Mouse (Mus musculus) spleen, adult 2 months (tissue): ENCODE measurements around the gene Dek. TPM values are rescaled to one million over a fixed set of nuclear protein-coding genes. Genes with fewer than 3 reads are reported as not detected.

Experiments
- DNase-seq, 2 experiments: peaks; one replicate each; pipeline versions ENCODE4 v3.0.0 to v3.0.0-alpha.2; 2012 to 2021; ENCODE audit warnings: low spot score in 2 of 2, low read depth in 1 of 2
- H3K27ac ChIP-seq: fragments of 200-500 bp; 2 replicates; pipeline ENCODE4 v1.5.1; 2012; ENCODE audit warnings: low read length, inconsistent platforms; ENCODE audit not compliant: insufficient read depth
- H3K27me3 ChIP-seq: fragments of 200-500 bp; 2 replicates; pipeline ENCODE4 v1.6.1; 2012; ENCODE audit warnings: mild to moderate bottlenecking, moderate library complexity, low read length, inconsistent platforms; ENCODE audit not compliant: control insufficient read depth, insufficient read depth
- H3K36me3 ChIP-seq: fragments of 200-500 bp; 2 replicates; pipeline ENCODE4 v1.6.1; 2012; ENCODE audit warnings: mild to moderate bottlenecking, low read length, inconsistent platforms; ENCODE audit not compliant: control insufficient read depth, insufficient read depth
- H3K4me1 ChIP-seq: fragments of 200-500 bp; 2 replicates; pipeline ENCODE4 v1.6.1; 2011; ENCODE audit warnings: inconsistent platforms; ENCODE audit not compliant: control insufficient read depth, insufficient read depth, insufficient read length
- H3K4me3 ChIP-seq: fragments of 200-500 bp; 2 replicates; pipeline ENCODE4 v1.5.1; 2011; ENCODE audit warnings: mild to moderate bottlenecking, inconsistent platforms; ENCODE audit not compliant: insufficient read depth, insufficient read length; ENCODE audit errors: extremely low read depth
- CTCF ChIP-seq: fragments of 200-500 bp; IDR thresholded peaks from 2 replicates; pipeline ENCODE4 v1.5.1; 2011; ENCODE audit warnings: mild to moderate bottlenecking, inconsistent platforms; ENCODE audit not compliant: insufficient read depth, insufficient read length, insufficient replicate concordance; ENCODE audit errors: extremely low read depth
- POLR2A ChIP-seq: fragments of 200-500 bp; IDR thresholded peaks from 2 replicates; pipeline ENCODE4 v1.6.1; 2011; ENCODE audit warnings: low read depth, low read length, inconsistent platforms
- WGBS: fragments of 180-500 bp; shearing (Covaris S2); methylation state at CpG from one replicate; pipeline ENCODE4 v1.1.7; 2018; 5-methylcytosine and 5-hydroxymethylcytosine counted together
- polyA plus RNA-seq: library from polyadenylated mRNA; depleted of rRNA; stranded (reverse); fragments of >200 nt; gene quantifications from 2 replicates; pipeline ENCODE4 v1.2.3, GENCODE M21; 2012

Gene Dek
- polyA plus RNA-seq, 1 experiment = 37.8 TPM

DNA sequence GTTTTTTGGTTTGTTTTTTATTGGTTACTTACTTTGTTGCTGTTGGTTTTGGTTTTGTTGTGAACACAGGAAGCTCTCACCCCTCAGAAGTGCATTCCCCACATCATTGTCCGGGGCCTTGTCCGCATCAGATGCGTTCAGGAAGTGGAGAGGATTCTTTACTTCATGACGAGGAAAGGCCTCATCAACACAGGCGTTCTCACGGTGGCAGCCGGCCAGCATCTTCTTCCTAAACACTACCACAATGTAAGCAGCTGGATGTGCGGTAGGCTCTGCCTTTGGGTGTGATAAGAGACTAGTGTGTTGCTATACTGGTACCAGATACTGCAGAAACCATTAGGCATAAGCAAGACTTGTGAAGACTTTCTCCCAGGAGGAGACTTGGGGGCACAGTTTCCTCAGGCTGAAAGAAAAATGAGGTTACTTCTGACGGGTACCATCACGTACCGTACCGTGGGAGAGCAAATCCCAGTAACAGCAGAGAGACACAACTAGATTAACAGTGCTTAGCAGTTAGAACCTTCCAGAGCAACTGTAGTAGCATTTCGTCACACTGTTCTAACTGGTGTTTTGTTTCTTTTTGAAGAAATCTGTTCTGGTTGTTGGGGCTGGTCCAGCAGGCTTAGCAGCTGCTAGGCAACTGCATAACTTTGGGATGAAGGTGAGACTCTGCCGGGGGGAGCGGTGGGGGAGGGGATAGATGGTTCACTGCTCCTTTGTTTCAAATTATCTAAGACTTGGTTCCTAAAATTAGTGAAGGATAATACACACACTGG, 41.8 kb downstream of the Dek start:
- Histone ChIP-seq H3K27me3 (no peaks in the 10 kb centered on the region), H3K4me3 (no peak overlapping the region), H3K4me1 (no peaks in the 10 kb centered on the region), H3K27ac (no peak overlapping the region), H3K36me3 (peaks cover 29% of the 10 kb centered on the region)
- no peak for DNase-seq
- WGBS = 83% methylated on average over 15 of the region's 15 CpGs
- TF ChIP-seq POLR2A (no peak), CTCF (no peak)

DNA sequence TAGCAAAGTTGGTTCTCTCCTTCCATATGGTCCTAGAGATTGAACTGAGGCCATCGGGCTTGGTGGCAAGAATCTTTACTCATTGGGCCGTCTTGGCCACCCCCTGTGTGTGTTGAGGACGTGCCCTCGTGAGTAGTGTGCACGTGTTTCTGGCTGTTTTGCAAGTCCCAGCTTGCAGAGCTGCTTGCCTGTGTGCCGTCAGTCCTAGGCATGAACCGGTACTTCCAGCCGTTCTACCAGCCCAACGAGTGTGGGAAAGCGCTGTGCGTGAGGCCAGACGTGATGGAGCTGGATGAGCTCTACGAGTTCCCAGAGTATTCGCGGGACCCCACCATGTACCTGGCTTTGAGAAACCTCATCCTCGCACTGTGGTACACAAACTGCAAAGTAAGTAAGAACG, 43.2 kb downstream of the Dek start:
- DNase-seq = no peak
- Histone ChIP-seq H3K4me3 (no peak overlapping the region), H3K4me1 (no peaks in the 10 kb centered on the region), H3K27ac (no peak overlapping the region), H3K27me3 (no peaks in the 10 kb centered on the region), H3K36me3 (peaks cover 29% of the 10 kb centered on the region)
- WGBS = 97% methylated on average over 17 of the region's 17 CpGs
- TF ChIP-seq CTCF (no peak), POLR2A (no peak)

DNA sequence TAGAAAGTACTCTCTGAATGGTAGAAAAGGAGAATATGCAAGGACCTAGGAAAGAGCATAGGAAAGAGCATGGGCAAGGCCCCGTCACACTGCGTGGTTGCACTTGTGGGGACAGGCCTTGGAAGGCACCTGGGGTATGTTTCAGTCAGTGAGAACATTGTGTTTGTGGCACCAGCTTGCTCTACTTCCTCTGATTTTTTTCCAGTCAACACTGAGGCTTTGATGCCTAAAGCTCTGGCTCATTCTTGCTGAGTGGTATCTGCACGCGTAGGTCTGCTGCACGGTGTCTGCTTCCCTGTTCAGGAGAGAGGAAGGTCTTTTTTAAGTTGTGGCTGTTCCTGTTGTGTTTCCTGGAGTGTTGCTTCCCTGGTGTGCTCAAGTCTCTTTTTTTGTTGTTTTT, 49.2 kb downstream of the Dek start:
- no peak overlapping the region for H3K4me3 ChIP-seq
- peaks cover 22% of the 10 kb centered on the region for H3K36me3 ChIP-seq
- no peaks in the 10 kb centered on the region for H3K4me1 ChIP-seq
- H3K27ac ChIP-seq = no peak overlapping the region
- H3K27me3 ChIP-seq = no peaks in the 10 kb centered on the region
- no peak for DNase-seq
- TF ChIP-seq CTCF (no peak), POLR2A (no peak)
- WGBS = 66% methylated on average over 5 of the region's 5 CpGs

DNA sequence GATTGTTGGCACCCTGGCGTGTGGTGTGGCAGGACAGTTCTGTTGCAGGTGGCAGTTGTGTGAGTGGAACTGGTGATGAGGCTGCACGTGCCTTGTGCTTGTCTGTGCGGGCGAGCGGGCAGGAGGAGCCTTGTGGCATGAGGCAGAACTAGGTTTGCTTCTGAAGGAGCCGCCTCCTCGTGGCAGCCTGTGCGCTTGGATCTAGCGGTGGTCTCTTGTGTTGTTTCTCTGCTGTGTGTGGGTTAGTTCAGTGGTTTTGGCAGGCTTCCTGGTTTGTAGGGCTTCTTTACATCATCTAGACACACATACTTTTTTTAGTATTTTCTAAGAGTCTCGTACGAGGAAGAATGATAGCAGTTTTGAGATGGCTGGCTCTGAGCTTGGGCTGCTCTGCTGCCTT, 49.9 kb downstream of the Dek start:
- H3K27ac ChIP-seq = no peak overlapping the region
- 33% methylated on average over 11 of the region's 11 CpGs for WGBS
- no peak overlapping the region for H3K4me3 ChIP-seq
- H3K27me3 ChIP-seq = no peaks in the 10 kb centered on the region
- H3K36me3 ChIP-seq = peaks cover 24% of the 10 kb centered on the region
- DNase-seq = no peak
- TF ChIP-seq POLR2A (no peak), CTCF (no peak)
- H3K4me1 ChIP-seq = no peaks in the 10 kb centered on the region

DNA sequence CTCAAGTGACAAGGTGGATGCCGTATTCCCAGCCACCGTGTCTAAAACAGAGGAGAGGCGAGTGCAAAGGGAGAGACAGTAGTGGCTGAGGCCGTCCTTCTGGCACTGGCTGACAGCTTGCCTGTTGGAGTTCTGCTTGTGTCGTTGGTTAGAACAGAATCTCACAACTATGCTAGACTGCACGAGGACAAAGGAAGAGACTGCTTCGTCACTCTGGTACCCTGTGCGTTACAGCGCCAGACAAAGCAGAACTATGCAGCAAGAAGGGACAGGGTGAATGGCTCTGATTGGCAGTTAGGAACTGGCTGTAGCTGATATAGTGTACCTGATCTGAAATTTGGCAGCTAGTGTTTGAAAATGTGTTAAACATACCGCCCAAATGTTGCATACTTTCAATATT, 52.0 kb downstream of the Dek start:
- Histone ChIP-seq H3K4me3 (no peak overlapping the region), H3K36me3 (peaks cover 16% of the 10 kb centered on the region), H3K4me1 (no peaks in the 10 kb centered on the region), H3K27ac (no peak overlapping the region), H3K27me3 (no peaks in the 10 kb centered on the region)
- 85% methylated on average over 10 of the region's 10 CpGs for WGBS
- no peak for DNase-seq
- no peak for TF ChIP-seq POLR2A
- no peak for TF ChIP-seq CTCF

DNA sequence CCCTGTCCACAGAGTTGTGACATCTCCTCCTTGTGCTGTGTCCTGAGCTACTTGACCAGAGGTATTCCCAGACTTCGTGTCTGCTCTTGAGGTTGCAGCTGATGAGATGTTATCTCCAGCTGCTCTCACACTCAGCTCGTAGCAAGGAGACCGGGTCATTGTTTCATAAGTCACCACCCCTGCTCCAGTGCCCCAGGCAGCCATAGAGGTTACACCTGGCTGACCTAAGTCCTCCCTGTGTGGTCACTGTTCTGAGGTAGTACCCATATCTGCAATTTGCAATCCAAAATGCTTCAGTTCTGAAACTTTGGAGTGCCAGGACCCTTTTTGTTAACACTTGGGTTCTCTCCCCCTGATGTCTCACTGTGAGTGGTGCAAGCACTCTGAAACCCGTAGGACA, 56.0 kb downstream of the Dek start:
- H3K27ac ChIP-seq = no peak overlapping the region
- DNase-seq = no peak
- H3K36me3 ChIP-seq = peaks cover 14% of the 10 kb centered on the region
- H3K4me3 ChIP-seq = no peak overlapping the region
- TF ChIP-seq POLR2A (no peak), CTCF (no peak)
- WGBS = 89% methylated on average over 4 of the region's 4 CpGs
- H3K27me3 ChIP-seq = no peaks in the 10 kb centered on the region
- no peaks in the 10 kb centered on the region for H3K4me1 ChIP-seq

DNA sequence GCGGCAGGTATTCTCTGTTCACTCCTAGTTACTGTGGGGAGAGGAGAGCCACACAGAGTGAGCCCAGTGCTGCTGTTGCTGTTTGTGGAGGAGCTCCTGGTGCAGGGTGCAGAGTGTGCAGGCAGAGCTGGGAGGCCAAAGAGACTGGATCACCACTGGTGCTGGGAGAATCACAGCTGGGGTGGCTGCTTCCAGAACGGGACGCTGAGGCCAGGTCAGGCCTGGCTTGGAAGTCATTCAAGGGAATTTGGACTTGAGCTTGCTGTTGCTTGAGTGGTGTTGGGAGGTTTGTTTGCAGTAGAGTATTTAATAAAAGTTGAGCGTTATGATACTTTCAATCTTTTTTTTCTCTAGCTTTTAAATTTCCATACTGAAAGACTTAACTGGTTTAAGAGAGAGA, 58.0 kb downstream of the Dek start:
- Histone ChIP-seq H3K4me1 (peaks cover 5% of the 10 kb centered on the region), H3K27ac (no peak overlapping the region), H3K36me3 (peaks cover 9% of the 10 kb centered on the region), H3K27me3 (0 out of 2 replicates have a peak, but pooled peaks cover 3% of the 10 kb centered on the region), H3K4me3 (no peak overlapping the region)
- no peak for DNase-seq
- TF ChIP-seq POLR2A (no peak), CTCF (no peak)
- 96% methylated on average over 4 of the region's 4 CpGs for WGBS
